Mouse (Mus musculus) lung, adult 2 months (tissue): ENCODE data around the gene Olfr557. TPM values are rescaled to one million over a fixed set of nuclear protein-coding genes. Genes with fewer than 3 reads are reported as not detected.
A peak's percentile ranks its signal among the peaks of the same experiment; 100 is the strongest.

Experiments
- DNase-seq: peaks from one replicate; pipeline ENCODE4 v3.0.0; 2022
- H3K4me1 ChIP-seq: fragments of 200-500 bp; 2 replicates; pipeline ENCODE4 v1.6.1; 2011; ENCODE audit warnings: low read length; ENCODE audit not compliant: control insufficient read depth, insufficient read depth
- H3K4me3 ChIP-seq: fragments of 200-500 bp; replicated peaks from 2 replicates; pipeline ENCODE3; 2011; ENCODE audit warnings: low read depth, mild to moderate bottlenecking, control low read depth, low read length; ENCODE audit errors: extremely low read depth
- CTCF ChIP-seq: fragments of 200-500 bp; IDR thresholded peaks from 2 replicates; pipeline ENCODE4 v1.5.1; 2011; ENCODE audit warnings: mild to moderate bottlenecking, low read length, control low read depth; ENCODE audit not compliant: insufficient read depth
- POLR2A ChIP-seq: fragments of 200-500 bp; IDR thresholded peaks from 2 replicates; pipeline ENCODE4 v1.6.1; 2011; ENCODE audit warnings: low read depth, mild to moderate bottlenecking, control low read depth, low read length, borderline replicate concordance; ENCODE audit errors: extremely low read depth
- WGBS: fragments of 180-500 bp; shearing (Covaris S2); methylation state at CpG from one replicate; pipeline ENCODE4 v1.1.7; 2018; 5-methylcytosine and 5-hydroxymethylcytosine counted together
- polyA plus RNA-seq: library from polyadenylated mRNA; depleted of rRNA; stranded (reverse); fragments of >200 nt; gene quantifications from 2 replicates; pipeline ENCODE4 v1.2.3, GENCODE M21; 2012; rRNA removed

The Olfr557 gene
- polyA plus RNA-seq: 0.26 TPM in 1 of 2 replicates, not detected in the other

DNA sequence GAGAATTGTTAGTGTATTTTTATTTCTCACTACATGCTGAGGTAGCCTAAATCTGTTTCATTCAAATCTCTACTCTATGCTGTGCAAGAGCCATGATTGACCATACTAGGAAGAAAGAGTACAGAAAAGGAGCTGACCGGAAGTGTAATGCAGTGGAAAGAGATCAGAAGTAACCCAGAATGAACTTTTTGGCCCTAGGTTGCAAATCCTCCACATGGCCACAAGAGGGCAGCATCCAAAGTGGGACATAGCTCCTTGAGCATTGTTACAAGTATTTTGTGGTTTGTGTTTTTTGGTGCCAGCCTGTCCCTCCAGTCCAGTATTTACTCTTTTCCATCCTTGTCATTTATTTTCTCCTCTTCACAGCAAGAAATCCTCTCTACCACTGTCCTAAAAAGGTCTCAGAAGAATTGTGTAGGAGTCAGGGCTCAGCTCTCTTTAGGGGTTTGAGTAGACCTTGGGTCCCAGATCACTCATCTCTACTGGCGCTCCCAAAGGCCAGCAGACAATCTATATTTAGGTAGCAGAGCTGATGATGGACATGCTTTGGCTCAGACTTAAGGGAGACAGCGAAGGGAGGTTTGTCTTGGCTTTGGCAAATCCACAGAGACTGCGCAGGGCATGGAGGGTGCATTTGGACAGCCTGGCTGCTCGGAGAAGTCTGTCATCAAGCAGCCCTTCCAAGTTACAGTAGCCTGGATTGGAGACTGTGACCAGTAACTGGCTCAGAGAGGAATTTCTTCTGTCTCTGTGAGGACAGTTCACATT, at the start of gene Olfr557:
Gene Olfr557, plus strand, starts transcription at position 553 of the 768 bp plus-strand sequence.
- Histone ChIP-seq H3K4me3 (no peak within 1 kb of the TSS), H3K4me1 (no peaks in the 10 kb centered on the region)
- WGBS: 70% methylated on average over 5 of the region's 5 CpGs
- TF ChIP-seq CTCF: peak; percentile 77
- no peak for TF ChIP-seq POLR2A
- DNase-seq: peak; percentile 12

GRCm38 (mm10) chr7:102658523-102658922, 37.2 kb upstream of the Olfr557 start, which contains the start of gene Olfr555:
Gene Olfr555 (plus strand): TSS chr7:102658823.
- WGBS: 65% methylated on average over 1 of the region's 1 CpGs
- H3K4me3 ChIP-seq: no peak within 1 kb of the TSS
- H3K4me1 ChIP-seq: no peaks in the 10 kb centered on the region
- DNase-seq: no peak
- no peak for TF ChIP-seq CTCF
- no peak for TF ChIP-seq POLR2A

GRCm38 (mm10) chr7:102664599-102664998, 31.1 kb upstream of the Olfr557 start, which contains the start of gene Olfr556:
Gene Olfr556 (plus strand): TSS chr7:102664899.
- Histone ChIP-seq H3K4me1 (no peaks in the 10 kb centered on the region), H3K4me3 (no peak within 1 kb of the TSS)
- TF ChIP-seq CTCF: no peak
- TF ChIP-seq POLR2A: no peak
- 57% methylated on average over 3 of the region's 3 CpGs for WGBS
- no peak for DNase-seq

- H3K4me1 ChIP-seq: no peaks in the 10 kb centered on the region
- DNase-seq: no peak
- 27% methylated on average over 2 of the region's 2 CpGs for WGBS
- no peak for TF ChIP-seq POLR2A
- TF ChIP-seq CTCF: no peak
- no peak overlapping the region for H3K4me3 ChIP-seq
Measured at GRCm38 (mm10) chr7:102665378-102665777, 30.3 kb upstream of the Olfr557 start.

DNA sequence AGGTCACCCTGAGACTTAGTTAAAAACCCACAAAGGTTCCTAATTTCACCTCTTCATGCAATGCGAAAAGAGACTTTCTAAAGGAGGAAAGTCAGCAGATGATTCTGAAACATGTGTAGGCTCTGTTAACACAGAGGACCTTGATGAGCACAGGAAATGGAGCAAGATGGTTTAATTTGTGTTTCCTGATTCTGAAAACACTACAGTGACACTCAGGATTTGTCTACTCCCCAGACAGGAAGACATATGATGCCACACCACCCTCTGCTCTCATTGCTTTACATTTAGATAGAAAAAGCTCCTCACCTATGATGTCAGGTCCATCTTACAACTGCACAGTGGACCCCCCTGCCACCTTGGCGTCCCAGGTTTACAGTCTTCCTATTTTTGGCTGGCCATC, 19.5 kb upstream of the Olfr557 start:
- no peak for TF ChIP-seq CTCF
- no peak for TF ChIP-seq POLR2A

GRCm38 (mm10) chr7:102681916-102682315, 13.8 kb upstream of the Olfr557 start:
- TF ChIP-seq POLR2A (no peak), CTCF (no peak)
- 78% methylated on average over 1 of the region's 1 CpGs for WGBS
- no peak for DNase-seq
- Histone ChIP-seq H3K4me3 (no peak overlapping the region), H3K4me1 (no peaks in the 10 kb centered on the region)

More for the DNA sequence above, 19.5 kb upstream of the Olfr557 start:
- Histone ChIP-seq H3K4me1 (no peaks in the 10 kb centered on the region), H3K4me3 (no peak overlapping the region)
- no peak for DNase-seq
- WGBS: 73% methylated on average over 2 of the region's 2 CpGs

GRCm38 (mm10) chr7:102686944-102687501, 8.7 kb upstream of the Olfr557 start, which contains the start of gene Trim68:
Gene Trim68 (minus strand): TSS chr7:102687327.
- H3K4me1 ChIP-seq: peaks cover 4% of the 10 kb centered on the region; the same call in 1 of the 2 replicates
- peak within 1 kb of the TSS; percentile 89 for H3K4me3 ChIP-seq
- TF ChIP-seq CTCF (no peak), POLR2A (peak; percentile 58; the same call in 1 of the 2 replicates)
- peak; percentile 85 for DNase-seq
- WGBS: under 1% methylated on average over 40 of the region's 40 CpGs

DNA sequence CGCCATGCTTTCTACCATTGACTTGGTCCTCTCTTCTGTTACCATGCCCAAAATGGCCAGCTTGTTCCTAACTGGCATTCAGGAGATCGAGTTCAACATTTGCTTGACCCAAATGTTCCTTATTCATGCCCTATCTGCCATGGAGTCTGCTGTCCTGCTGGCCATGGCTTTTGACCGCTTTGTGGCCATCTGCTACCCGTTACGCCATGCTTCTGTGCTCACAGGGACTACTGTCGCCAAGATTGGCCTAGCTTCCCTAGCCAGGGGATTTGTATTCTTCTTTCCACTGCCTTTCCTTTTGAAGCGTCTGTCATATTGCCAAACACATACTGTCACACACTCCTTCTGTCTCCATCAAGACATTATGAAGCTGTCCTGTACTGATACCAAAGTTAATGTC, 2.8 kb downstream of the Olfr557 start:
- no peak for DNase-seq
- TF ChIP-seq POLR2A (no peak), CTCF (no peak)
- WGBS: 86% methylated on average over 7 of the region's 7 CpGs
- Histone ChIP-seq H3K4me3 (no peak overlapping the region), H3K4me1 (no peaks in the 10 kb centered on the region)

- TF ChIP-seq POLR2A: no peak
- no peak for DNase-seq
- H3K4me1 ChIP-seq: no peaks in the 10 kb centered on the region
- no peak within 1 kb of the TSS for H3K4me3 ChIP-seq
Measured at GRCm38 (mm10) chr7:102701915-102702314, 6.2 kb downstream of the Olfr557 start, which contains the start of gene Olfr558. Gene Olfr558 (plus strand): TSS chr7:102702215.
